Mouse (Mus musculus): ENCODE results near the gene Selenos. TPM values are rescaled to one million over a fixed set of nuclear protein-coding genes. Genes with fewer than 3 reads are reported as not detected.
"Not testable (repeated sequence)": the region's sequence is repeated elsewhere in the genome, so short reads cannot be mapped to it uniquely, and the experiment has no call there.

Selenos gene
- polyA plus RNA-seq, 1 experiment from 2014 or later, result 133 TPM

- Histone ChIP-seq H3K4me2 (replicated peaks) (no peak overlapping the region), H3K4me3 (replicated peaks) (no peak overlapping the region), H3K36me3 (no peaks in the 10 kb centered on the region), H3K27ac (replicated peaks) (no peak overlapping the region), H3K9ac (no peak overlapping the region), H3K27me3 (peaks cover 8% of the 10 kb centered on the region; the same call in 1 of the 2 replicates), H3K9me3 (replicated peaks) (no peaks in the 10 kb centered on the region), H3K4me1 (peaks cover 34% of the 10 kb centered on the region)
- 81% methylated on average over 12 of the region's 12 CpGs for WGBS
- no peak for ATAC-seq (ENCODE audit: insufficient number of reproducible peaks, low FRiP score, low TSS enrichment, low read depth)
Observed at GRCm38 (mm10) chr7:66048446-66049230, 30.8 kb upstream of the Selenos start.

- ATAC-seq (ENCODE audit: insufficient number of reproducible peaks, low FRiP score, low TSS enrichment, low read depth), result no peak
- H3K4me3 ChIP-seq (replicated peaks), result no peak overlapping the region
- no peaks in the 10 kb centered on the region for H3K27me3 ChIP-seq
- H3K4me2 ChIP-seq (replicated peaks), result no peak overlapping the region
- no peak overlapping the region for H3K9ac ChIP-seq
- no peaks in the 10 kb centered on the region for H3K4me1 ChIP-seq
- no peaks in the 10 kb centered on the region for H3K9me3 ChIP-seq (replicated peaks)
- H3K27ac ChIP-seq (replicated peaks), result no peak overlapping the region
- 89% methylated on average over 4 of the region's 4 CpGs for WGBS
- no peaks in the 10 kb centered on the region for H3K36me3 ChIP-seq
Observed at GRCm38 (mm10) chr7:66053946-66054483, 25.4 kb upstream of the Selenos start.

GRCm38 (mm10) chr7:66055356-66055755 lies 24.1 kb upstream of the Selenos start:
- H3K27ac ChIP-seq (replicated peaks); H3K4me3 ChIP-seq (replicated peaks); H3K4me1 ChIP-seq; H3K9ac ChIP-seq; H3K9me3 ChIP-seq (replicated peaks); H3K27me3 ChIP-seq; H3K4me2 ChIP-seq (replicated peaks); H3K36me3 ChIP-seq; ATAC-seq (ENCODE audit: insufficient number of reproducible peaks, low FRiP score, low TSS enrichment, low read depth): not testable (repeated sequence)
- 13% methylated on average over 2 of the region's 2 CpGs for WGBS

- H3K27me3 ChIP-seq, result no peaks in the 10 kb centered on the region
- H3K4me3 ChIP-seq (replicated peaks), result peak within 1 kb of the TSS; percentile 98
- H3K27ac ChIP-seq (replicated peaks), result no peak within 1 kb of the TSS
- no peak for ATAC-seq (ENCODE audit: insufficient number of reproducible peaks, low FRiP score, low TSS enrichment, low read depth)
- H3K36me3 ChIP-seq, result peaks cover 11% of the 10 kb centered on the region; the same call in 1 of the 2 replicates
- H3K4me1 ChIP-seq, result peaks cover 14% of the 10 kb centered on the region
- no peaks in the 10 kb centered on the region for H3K9me3 ChIP-seq (replicated peaks)
- peak within 1 kb of the TSS; percentile 82 for H3K4me2 ChIP-seq (replicated peaks)
- H3K9ac ChIP-seq, result no peak within 1 kb of the TSS
- WGBS, result 69% methylated on average over 1 of the region's 1 CpGs
Observed at GRCm38 (mm10) chr7:66058703-66059102, 20.7 kb upstream of the Selenos start, which contains the start of gene Snrpa1. TSS of gene Snrpa1 (plus strand) at chr7:66059003.

- no peaks in the 10 kb centered on the region for H3K9me3 ChIP-seq (replicated peaks)
- peak; percentile 91 for ATAC-seq (ENCODE audit: insufficient number of reproducible peaks, low FRiP score, low TSS enrichment, low read depth)
- H3K36me3 ChIP-seq, result peaks cover 18% of the 10 kb centered on the region
- peak overlapping the region; percentile 98 for H3K4me3 ChIP-seq (replicated peaks)
- WGBS, result under 1% methylated on average over 64 of the region's 64 CpGs
- H3K27ac ChIP-seq (replicated peaks), result peak overlapping the region; percentile 69
- H3K4me2 ChIP-seq (replicated peaks), result peak overlapping the region; percentile 82
- H3K4me1 ChIP-seq, result peaks cover 14% of the 10 kb centered on the region
- no peaks in the 10 kb centered on the region for H3K27me3 ChIP-seq
- H3K9ac ChIP-seq, result peak overlapping the region; percentile 91
Observed at GRCm38 (mm10) chr7:66060066-66060956, 19.1 kb upstream of the Selenos start.

- Histone ChIP-seq H3K4me1 (peaks cover 14% of the 10 kb centered on the region), H3K27ac (replicated peaks) (no peak overlapping the region), H3K9ac (peak overlapping the region; percentile 91), H3K4me2 (replicated peaks) (peak overlapping the region; percentile 82), H3K36me3 (peaks cover 23% of the 10 kb centered on the region), H3K27me3 (no peaks in the 10 kb centered on the region), H3K4me3 (replicated peaks) (peak overlapping the region; percentile 98), H3K9me3 (replicated peaks) (no peaks in the 10 kb centered on the region)
- ATAC-seq (ENCODE audit: insufficient number of reproducible peaks, low FRiP score, low TSS enrichment, low read depth), result no peak
- WGBS, result 2% methylated on average over 14 of the region's 14 CpGs
Observed at GRCm38 (mm10) chr7:66061057-66061456, 18.4 kb upstream of the Selenos start.

- no peak overlapping the region for H3K9ac ChIP-seq
- WGBS, result 76% methylated on average over 2 of the region's 2 CpGs
- peaks cover 20% of the 10 kb centered on the region for H3K4me1 ChIP-seq
- H3K9me3 ChIP-seq (replicated peaks), result no peaks in the 10 kb centered on the region
- no peak for ATAC-seq (ENCODE audit: insufficient number of reproducible peaks, low FRiP score, low TSS enrichment, low read depth)
- no peak overlapping the region for H3K27ac ChIP-seq (replicated peaks)
- H3K4me2 ChIP-seq (replicated peaks), result no peak overlapping the region
- H3K4me3 ChIP-seq (replicated peaks), result no peak overlapping the region
- H3K36me3 ChIP-seq, result peaks cover 58% of the 10 kb centered on the region
- H3K27me3 ChIP-seq, result no peaks in the 10 kb centered on the region
Observed at GRCm38 (mm10) chr7:66076411-66076810, 3.0 kb upstream of the Selenos start.

- H3K4me1 ChIP-seq, result peaks cover 31% of the 10 kb centered on the region
- no peaks in the 10 kb centered on the region for H3K9me3 ChIP-seq (replicated peaks)
- peak overlapping the region; percentile 71 for H3K4me2 ChIP-seq (replicated peaks)
- 22% methylated on average over 5 of the region's 5 CpGs for WGBS
- no peak for ATAC-seq (ENCODE audit: insufficient number of reproducible peaks, low FRiP score, low TSS enrichment, low read depth)
- H3K27me3 ChIP-seq, result no peaks in the 10 kb centered on the region
- peak overlapping the region; percentile 92 for H3K4me3 ChIP-seq (replicated peaks)
- peak overlapping the region; percentile 87; the same call in 1 of the 2 replicates for H3K27ac ChIP-seq (replicated peaks)
- H3K9ac ChIP-seq, result peak overlapping the region; percentile 76
- H3K36me3 ChIP-seq, result peaks cover 50% of the 10 kb centered on the region
Observed at GRCm38 (mm10) chr7:66080231-66080613, 773 bp downstream of the Selenos start.

GRCm38 (mm10) chr7:66083757-66084156 lies 4.3 kb downstream of the Selenos start:
- Histone ChIP-seq H3K4me2 (replicated peaks) (no peak overlapping the region), H3K4me1 (peaks cover 30% of the 10 kb centered on the region), H3K9me3 (replicated peaks) (no peaks in the 10 kb centered on the region), H3K27ac (replicated peaks) (no peak overlapping the region), H3K27me3 (no peaks in the 10 kb centered on the region), H3K9ac (no peak overlapping the region), H3K36me3 (peaks cover 64% of the 10 kb centered on the region), H3K4me3 (replicated peaks) (no peak overlapping the region)
- ATAC-seq (ENCODE audit: insufficient number of reproducible peaks, low FRiP score, low TSS enrichment, low read depth), result no peak
- WGBS, result 85% methylated on average over 6 of the region's 6 CpGs

- WGBS, result 77% methylated on average over 7 of the region's 7 CpGs
- Histone ChIP-seq H3K9ac (no peak overlapping the region), H3K4me2 (replicated peaks) (no peak overlapping the region), H3K4me3 (replicated peaks) (no peak overlapping the region), H3K4me1 (peaks cover 27% of the 10 kb centered on the region), H3K36me3 (peaks cover 71% of the 10 kb centered on the region), H3K9me3 (replicated peaks) (no peaks in the 10 kb centered on the region), H3K27ac (replicated peaks) (no peak overlapping the region), H3K27me3 (no peaks in the 10 kb centered on the region)
- ATAC-seq (ENCODE audit: insufficient number of reproducible peaks, low FRiP score, low TSS enrichment, low read depth), result no peak
Observed at GRCm38 (mm10) chr7:66084546-66084945, 5.1 kb downstream of the Selenos start.

GRCm38 (mm10) chr7:66087652-66088051 lies 8.2 kb downstream of the Selenos start:
- 86% methylated on average over 4 of the region's 4 CpGs for whole genome bisulfite sequencing

More at GRCm38 (mm10) chr7:66087652-66088051, 8.2 kb downstream of the Selenos start:
- Histone ChIP-seq H3K27me3 (no peaks in the 10 kb centered on the region), H3K9me3 (replicated peaks) (no peaks in the 10 kb centered on the region), H3K4me2 (replicated peaks) (no peak overlapping the region), H3K4me1 (peaks cover 12% of the 10 kb centered on the region; the same call in 1 of the 2 replicates), H3K4me3 (replicated peaks) (no peak overlapping the region), H3K36me3 (peaks cover 93% of the 10 kb centered on the region), H3K9ac (no peak overlapping the region), H3K27ac (replicated peaks) (no peak overlapping the region)
- no peak for ATAC-seq (ENCODE audit: insufficient number of reproducible peaks, low FRiP score, low TSS enrichment, low read depth)

Measured in embryonic facial prominence, embryonic 15.5 days (tissue).